ENCODE assay signal across 11 mouse cellular contexts in genomic region chr14:55510125-55510731, GRCm38 (mm10). TPM values are rescaled to one million over a fixed set of nuclear protein-coding genes. Genes with fewer than 3 reads are reported as not detected.
DNase-seq lines count a peak whose midpoint lies in the region; ATAC-seq lines count a peak whose summit lies in the region.
"Had no signal": no experiment of that assay in that cellular context is flagged by ENCODE, and none has a peak within 500 bp of the region (broad histone marks: within the 10 kb centered on the region; RNA-seq: fewer than 3 reads in every experiment).

Cpne6 (plus strand) TSS chr14:55510445.

- H3K4me2 ChIP-seq in heart, embryonic 16.5 days (ENCODE audit: low read depth, low read length) = peak within 1 kb of the TSS; percentile 1; the same call in 1 of the 2 replicates
- no peak within 1 kb of the TSS for H3K4me2 ChIP-seq in forebrain, embryonic 16.5 days (ENCODE audit: low read length)
- no peak within 1 kb of the TSS for H3K4me2 ChIP-seq in neural tube, embryonic 14.5 days (ENCODE audit: low read depth, low read length)

- H3K27me3 ChIP-seq in heart, embryonic 16.5 days (ENCODE audit: control insufficient read depth, insufficient read depth, low read length) = peaks cover 20% of the 10 kb centered on the region
- H3K27me3 ChIP-seq in forebrain, embryonic 16.5 days (replicated peaks; ENCODE audit: control insufficient read depth, insufficient read depth, low read length) = no peaks in the 10 kb centered on the region
- no peaks in the 10 kb centered on the region for H3K27me3 ChIP-seq in neural tube, embryonic 14.5 days (ENCODE audit: control insufficient read depth, insufficient read depth, low read length)

- no peak for ATAC-seq in heart, embryonic 16.5 days (replicated peaks; ENCODE audit: extremely low read depth, insufficient read depth, low FRiP score)
- ATAC-seq in forebrain, embryonic 16.5 days = 0 out of 2 replicates have a peak, but pooled peaks have one; percentile 23
- 0 out of 2 replicates have a peak, but pooled peaks have one; percentile 16 for ATAC-seq in neural tube, embryonic 14.5 days (ENCODE audit: low read depth)

- H3K4me3 ChIP-seq in heart, embryonic 16.5 days (ENCODE audit: low read length) = no peak within 1 kb of the TSS
- H3K4me3 ChIP-seq in forebrain, embryonic 16.5 days (replicated peaks; ENCODE audit: low read length) = no peak within 1 kb of the TSS
- no peak within 1 kb of the TSS for H3K4me3 ChIP-seq in neural tube, embryonic 14.5 days (ENCODE audit: low read depth, low read length)

- WGBS in heart, embryonic 16.5 days = 54% methylated on average over 22 of the region's 22 CpGs
- WGBS in forebrain, embryonic 16.5 days = 68% methylated on average over 19 of the region's 22 CpGs
- 68% methylated on average over 21 of the region's 22 CpGs for WGBS in neural tube, embryonic 14.5 days

- no peak within 1 kb of the TSS for H3K27ac ChIP-seq in heart, embryonic 16.5 days (ENCODE audit: low read length)
- H3K27ac ChIP-seq in forebrain, embryonic 16.5 days (ENCODE audit: low read length) = no peak within 1 kb of the TSS
- H3K27ac ChIP-seq in neural tube, embryonic 14.5 days (ENCODE audit: low read depth, low read length) = no peak within 1 kb of the TSS

- no peaks in the 10 kb centered on the region for H3K9me3 ChIP-seq in heart, embryonic 16.5 days (replicated peaks; ENCODE audit: control insufficient read depth, low read length)
- no peaks in the 10 kb centered on the region for H3K9me3 ChIP-seq in forebrain, embryonic 16.5 days (ENCODE audit: control insufficient read depth, low read length)
- no peaks in the 10 kb centered on the region for H3K9me3 ChIP-seq in neural tube, embryonic 14.5 days (ENCODE audit: control insufficient read depth, low read length)

- peaks cover 6% of the 10 kb centered on the region for H3K4me1 ChIP-seq in heart, embryonic 16.5 days (ENCODE audit: control insufficient read depth, insufficient read depth, low read length)
- peaks cover 8% of the 10 kb centered on the region; the same call in 1 of the 2 replicates for H3K4me1 ChIP-seq in forebrain, embryonic 16.5 days (replicated peaks; ENCODE audit: control insufficient read depth, insufficient read depth, low read length)
- no peaks in the 10 kb centered on the region for H3K4me1 ChIP-seq in neural tube, embryonic 14.5 days (ENCODE audit: control insufficient read depth, insufficient read depth, low read length)

- DNase-seq in heart, adult 9 months (ENCODE audit: low spot score in 2 of 2) = no peak
- peak; percentile 82 for DNase-seq in layer of hippocampus, adult 9-11 months
- DNase-seq in kidney, adult 18-20 months = no peak
- DNase-seq in c-Kit-positive CD71-positive TER-119-positive erythroid progenitor cells, embryonic 14.5 days (ENCODE audit: low spot score) = no peak
- no peak for DNase-seq in gastrocnemius, adult 18-20 months (ENCODE audit: low spot score)
- DNase-seq: gastrocnemius, postnatal 36 days; liver had no signal

- H3K9ac ChIP-seq in heart, embryonic 16.5 days (ENCODE audit: low read length) = no peak within 1 kb of the TSS
- H3K9ac ChIP-seq in forebrain, embryonic 16.5 days (replicated peaks; ENCODE audit: low read depth, low read length) = no peak within 1 kb of the TSS; the same call in 1 of the 2 replicates
- H3K9ac ChIP-seq in neural tube, embryonic 14.5 days (replicated peaks; ENCODE audit: low read depth, low read length) = no peak within 1 kb of the TSS

- H3K36me3 ChIP-seq in heart, embryonic 16.5 days (ENCODE audit: control insufficient read depth, insufficient read depth) = no peaks in the 10 kb centered on the region
- H3K36me3 ChIP-seq in forebrain, embryonic 16.5 days (ENCODE audit: control insufficient read depth, insufficient read depth) = no peaks in the 10 kb centered on the region
- H3K36me3 ChIP-seq in neural tube, embryonic 14.5 days (ENCODE audit: control insufficient read depth, insufficient read depth, low read length) = no peaks in the 10 kb centered on the region

RNA-seq across cellular contexts. Expression of gene Cpne6, which starts in this region (rescaled TPM):
- 0.21 and 0.24 TPM in 2 replicates for polyA plus RNA-seq in heart, embryonic 16.5 days (2015; fragmentation: Nextera tagmentation; extraction: Ambion mirVana)
- 9.9 and 18.0 TPM in 2 replicates for polyA plus RNA-seq in forebrain, embryonic 16.5 days (2015; fragmentation: Nextera tagmentation; extraction: Ambion mirVana)
- polyA plus RNA-seq in neural tube, embryonic 14.5 days (2014; fragmentation: Nextera tagmentation; extraction: Ambion mirVana) = 13.3 and 16.3 TPM in 2 replicates
- not detected for total RNA-seq in gastrocnemius, adult 18-20 months (2021)
- total RNA-seq: common myeloid progenitor, adult 5-6 weeks; gastrocnemius, postnatal 36 days had no signal
